Mouse (Mus musculus) kidney, embryonic 15.5 days (tissue): Measurements from ENCODE around the gene Irgc1. TPM values are rescaled to one million over a fixed set of nuclear protein-coding genes. Genes with fewer than 3 reads are reported as not detected.

Source experiments
- ATAC-seq: fragments of 200-750 bp; cut with Nextera tagmentation; replicated peaks from 2 replicates; pipeline ENCODE4 v1.8.0; 2017; ENCODE audit warnings: moderate TSS enrichment; ENCODE audit not compliant: low FRiP score
- H3K27ac ChIP-seq: fragments of 300-500 bp; sonication (generic); 2 replicates; pipeline ENCODE4 v1.5.1; 2015; ENCODE audit warnings: mild to moderate bottlenecking, inconsistent platforms
- H3K27me3 ChIP-seq: fragments of 300-500 bp; sonication (generic); 2 replicates; pipeline ENCODE4 v1.6.1; 2015; ENCODE audit warnings: inconsistent platforms
- H3K36me3 ChIP-seq: fragments of 300-500 bp; sonication (generic); 2 replicates; pipeline ENCODE4 v1.6.1; 2015; ENCODE audit warnings: inconsistent platforms
- H3K4me1 ChIP-seq: fragments of 300-500 bp; sonication (generic); 2 replicates; pipeline ENCODE4 v1.6.1; 2015; ENCODE audit warnings: inconsistent platforms
- H3K4me2 ChIP-seq: fragments of 300-500 bp; sonication (generic); 2 replicates; pipeline ENCODE4 v1.6.1; 2015; ENCODE audit warnings: moderate library complexity, mild to moderate bottlenecking, inconsistent platforms
- H3K4me3 ChIP-seq: fragments of 300-500 bp; sonication (generic); replicated peaks from 2 replicates; pipeline ENCODE4 v1.5.1; 2015; ENCODE audit warnings: mild to moderate bottlenecking, inconsistent platforms
- H3K9ac ChIP-seq: fragments of 300-500 bp; sonication (generic); 2 replicates; pipeline ENCODE4 v1.6.1; 2015; ENCODE audit warnings: mild to moderate bottlenecking, inconsistent platforms
- H3K9me3 ChIP-seq: fragments of 300-500 bp; sonication (generic); replicated peaks from 2 replicates; pipeline ENCODE4 v1.6.1; 2016; ENCODE audit warnings: inconsistent platforms
- WGBS: fragments of 180-500 bp; shearing (Covaris S2); methylation state at CpG from one replicate; pipeline ENCODE4 v1.1.7; 2015; ENCODE audit warnings: mixed read lengths; 5-methylcytosine and 5-hydroxymethylcytosine counted together
- polyA plus RNA-seq: library from polyadenylated mRNA; unstranded; fragments of >200 nt; fragmentation: Nextera tagmentation; extraction: Ambion mirVana; gene quantifications from 2 replicates; pipeline ENCODE4 v1.2.1, GENCODE M21; 2015

Gene Irgc1
- polyA plus RNA-seq, 1 experiment from 2014 or later, result not detected

DNA sequence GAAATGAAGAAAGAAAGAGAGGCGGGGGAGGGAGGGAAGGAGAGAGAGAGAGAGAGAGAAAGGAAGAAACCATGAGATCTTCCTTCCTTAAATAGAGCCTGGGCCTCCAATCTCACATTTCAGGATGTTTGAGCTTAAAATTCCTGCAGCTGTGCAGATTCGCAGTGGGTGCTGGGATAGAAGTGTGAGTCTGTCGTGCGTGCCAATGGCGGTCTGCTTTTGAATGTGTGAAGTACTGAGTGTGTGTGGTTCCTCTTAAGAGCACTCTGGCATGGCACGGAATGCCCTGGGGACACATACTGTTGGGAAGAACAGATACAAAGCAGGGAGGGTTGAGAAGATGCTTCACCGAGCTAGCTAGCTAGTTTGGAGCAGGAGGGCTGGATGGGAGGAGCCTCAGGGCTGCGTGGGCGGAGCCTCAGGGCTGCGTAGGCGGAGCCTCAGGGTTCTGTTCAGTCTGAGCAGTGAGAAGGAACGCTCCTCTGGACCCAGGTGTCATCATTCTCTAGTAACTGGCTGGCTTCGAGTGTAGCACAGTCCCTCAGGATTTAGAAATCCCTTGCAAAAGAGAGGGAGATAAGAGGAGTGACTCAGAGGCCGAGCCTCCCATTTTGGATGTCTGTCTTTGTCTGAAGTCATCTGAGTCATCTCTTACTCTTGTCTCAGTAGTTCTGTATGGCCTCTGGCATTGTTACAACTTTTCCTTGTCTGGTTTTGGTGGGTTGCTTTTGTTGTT is 3.1 kb downstream of the Irgc1 start:
- H3K36me3 ChIP-seq, result no peaks in the 10 kb centered on the region
- 59% methylated on average over 14 of the region's 14 CpGs for WGBS
- peak; percentile 41; the same call in 1 of the 2 replicates for ATAC-seq

DNA sequence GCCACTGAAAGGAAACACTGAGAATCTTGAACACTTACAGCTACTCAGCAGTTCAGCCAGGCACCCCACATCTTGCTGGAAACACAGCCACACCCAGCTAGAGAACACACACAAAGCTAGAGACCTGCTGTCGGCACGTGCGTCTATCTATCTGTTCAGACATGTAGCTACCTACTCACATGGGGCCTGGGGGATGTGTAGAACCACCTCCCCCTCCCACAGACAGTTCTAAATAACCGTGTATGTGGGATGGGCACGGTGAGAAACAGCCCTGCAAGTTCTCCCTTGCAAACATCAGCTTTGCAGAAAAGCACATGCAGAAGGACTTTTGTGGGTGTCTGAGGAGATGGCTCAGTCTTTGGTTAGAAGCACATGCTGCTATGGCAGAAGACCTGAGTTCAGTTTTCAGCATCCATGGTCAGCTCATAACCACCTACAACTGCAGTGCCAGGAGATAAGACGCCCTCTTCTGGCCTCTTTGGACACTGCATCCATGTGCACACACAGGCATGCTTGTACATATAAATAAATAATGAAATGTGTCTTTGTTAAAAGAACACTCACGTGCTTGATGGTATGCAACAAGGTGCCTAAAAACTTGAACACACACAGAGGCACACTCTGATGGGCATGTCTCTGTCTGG is 5.3 kb downstream of the Irgc1 start:
- no peaks in the 10 kb centered on the region for H3K27me3 ChIP-seq
- no peak overlapping the region for H3K9ac ChIP-seq
- 80% methylated on average over 7 of the region's 7 CpGs for WGBS
- H3K36me3 ChIP-seq, result no peaks in the 10 kb centered on the region
- no peak for ATAC-seq
- no peaks in the 10 kb centered on the region for H3K9me3 ChIP-seq
- H3K4me3 ChIP-seq, result no peak overlapping the region
- no peak overlapping the region for H3K4me2 ChIP-seq
- H3K27ac ChIP-seq, result no peak overlapping the region
- 0 out of 2 replicates have a peak, but pooled peaks cover 4% of the 10 kb centered on the region for H3K4me1 ChIP-seq

More for the DNA sequence above, 3.1 kb downstream of the Irgc1 start:
- H3K4me3 ChIP-seq, result no peak overlapping the region
- no peak overlapping the region for H3K4me2 ChIP-seq
- H3K27me3 ChIP-seq, result no peaks in the 10 kb centered on the region
- H3K9ac ChIP-seq, result no peak overlapping the region
- no peaks in the 10 kb centered on the region for H3K9me3 ChIP-seq
- peaks cover 11% of the 10 kb centered on the region; the same call in 1 of the 2 replicates for H3K4me1 ChIP-seq
- H3K27ac ChIP-seq, result no peak overlapping the region

DNA sequence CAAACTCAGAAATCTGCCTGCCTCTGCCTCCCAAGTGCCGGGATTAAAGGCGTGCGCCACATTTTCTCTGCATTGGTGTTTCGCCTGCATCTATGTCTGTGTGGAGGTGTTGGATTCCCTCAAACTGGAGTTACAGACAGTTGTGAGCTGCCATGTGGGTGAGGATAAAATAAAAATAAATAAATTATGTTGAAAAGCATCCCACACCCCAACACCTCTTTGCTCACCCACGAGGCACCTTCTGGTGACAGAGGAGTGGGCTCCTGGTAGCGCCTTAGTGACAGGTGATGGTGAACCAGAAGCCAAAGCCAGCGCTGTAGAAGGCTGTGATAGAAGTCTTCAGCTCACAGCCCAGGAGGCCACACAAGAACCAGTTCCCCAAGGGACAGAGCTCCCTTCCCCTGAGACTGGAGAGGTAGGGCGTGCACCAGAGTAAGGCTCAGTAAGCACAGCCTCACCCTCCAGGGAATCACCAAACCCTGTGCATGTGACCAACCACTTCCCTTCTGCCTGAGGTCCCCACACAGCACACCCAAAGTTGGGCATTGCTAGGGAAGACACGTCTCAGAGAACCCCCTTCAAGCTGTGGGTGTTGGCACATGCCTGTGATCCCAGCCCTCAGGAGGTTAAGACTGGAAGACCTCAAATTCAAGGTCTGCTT is 6.7 kb downstream of the Irgc1 start:
- WGBS, result 88% methylated on average over 9 of the region's 9 CpGs
- Histone ChIP-seq H3K36me3 (no peaks in the 10 kb centered on the region), H3K4me1 (0 out of 2 replicates have a peak, but pooled peaks cover 4% of the 10 kb centered on the region), H3K4me3 (no peak overlapping the region), H3K27ac (no peak overlapping the region), H3K4me2 (no peak overlapping the region), H3K9me3 (no peaks in the 10 kb centered on the region), H3K9ac (no peak overlapping the region), H3K27me3 (no peaks in the 10 kb centered on the region)
- no peak for ATAC-seq

DNA sequence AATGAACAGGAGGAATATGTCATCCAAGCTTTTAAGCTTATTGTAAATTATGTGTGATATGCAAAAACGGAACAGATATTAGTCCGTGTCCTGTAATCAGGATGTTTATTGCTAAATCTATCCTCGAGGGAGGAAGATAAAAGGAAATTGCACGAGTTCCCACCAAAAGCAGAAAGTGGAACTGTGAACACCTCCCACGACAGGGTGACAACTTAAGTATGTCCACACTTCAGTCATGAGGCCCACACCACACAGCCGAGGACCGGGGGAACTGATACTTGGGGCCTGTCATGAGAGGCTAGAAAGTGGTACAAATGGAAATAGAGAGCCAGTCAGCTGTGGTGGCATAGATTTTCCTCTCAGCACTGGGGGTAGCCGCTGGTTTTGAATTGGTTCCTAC is 9.8 kb downstream of the Irgc1 start:
- Histone ChIP-seq H3K4me2 (no peak overlapping the region), H3K27ac (no peak overlapping the region), H3K9me3 (no peaks in the 10 kb centered on the region), H3K4me1 (no peaks in the 10 kb centered on the region), H3K4me3 (no peak overlapping the region), H3K36me3 (no peaks in the 10 kb centered on the region), H3K9ac (no peak overlapping the region), H3K27me3 (no peaks in the 10 kb centered on the region)
- no peak for ATAC-seq
- WGBS, result 52% methylated on average over 8 of the region's 8 CpGs

DNA sequence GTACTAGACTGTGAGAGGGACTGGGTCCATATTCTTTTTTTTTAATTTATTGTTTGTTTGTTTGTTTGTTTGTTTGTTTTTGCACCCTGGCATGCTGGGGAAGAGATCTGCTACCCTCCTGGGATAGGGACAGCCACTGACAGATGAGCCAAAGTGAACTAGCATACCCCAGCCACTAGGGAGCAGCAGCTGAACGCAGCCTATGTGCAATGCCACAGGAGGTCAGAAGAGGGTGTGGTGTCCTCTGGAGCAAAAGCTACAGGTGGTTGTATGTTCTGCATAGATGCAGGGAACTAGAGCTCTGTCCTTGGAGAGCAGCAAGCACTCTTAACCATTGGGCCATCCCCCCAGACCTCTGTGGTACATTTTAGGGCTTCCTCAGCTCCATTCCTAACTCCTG is 10.3 kb downstream of the Irgc1 start:
- H3K27me3 ChIP-seq, result no peaks in the 10 kb centered on the region
- no peak overlapping the region for H3K9ac ChIP-seq
- no peak overlapping the region for H3K4me2 ChIP-seq
- no peaks in the 10 kb centered on the region for H3K4me1 ChIP-seq
- no peaks in the 10 kb centered on the region for H3K9me3 ChIP-seq
- no peak overlapping the region for H3K27ac ChIP-seq
- WGBS, result 11% methylated on average over 1 of the region's 1 CpGs
- no peak overlapping the region for H3K4me3 ChIP-seq
- no peaks in the 10 kb centered on the region for H3K36me3 ChIP-seq
- no peak for ATAC-seq

DNA sequence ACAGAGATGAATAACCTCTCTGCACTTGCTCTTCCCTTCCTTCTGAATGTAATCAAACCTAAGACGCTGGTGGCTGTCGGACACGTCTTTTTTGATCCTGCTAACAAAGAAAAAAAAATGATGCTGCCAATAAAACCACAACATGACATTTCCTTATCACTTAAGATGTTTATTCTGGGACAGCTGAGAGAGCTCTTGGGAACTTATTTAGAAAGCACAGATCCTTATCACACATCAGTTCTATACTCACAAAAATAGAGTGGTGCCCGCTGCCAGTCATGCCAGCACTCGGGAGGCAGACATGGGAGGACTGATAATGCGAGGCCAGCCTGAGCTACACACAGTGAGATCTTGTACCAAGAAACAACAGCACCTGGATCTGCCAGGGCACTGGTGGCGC is 12.2 kb downstream of the Irgc1 start:
- Histone ChIP-seq H3K27ac (no peak overlapping the region), H3K9me3 (no peaks in the 10 kb centered on the region), H3K4me2 (no peak overlapping the region), H3K4me3 (no peak overlapping the region), H3K4me1 (no peaks in the 10 kb centered on the region), H3K9ac (no peak overlapping the region), H3K27me3 (no peaks in the 10 kb centered on the region), H3K36me3 (no peaks in the 10 kb centered on the region)
- no peak for ATAC-seq
- WGBS, result 78% methylated on average over 7 of the region's 7 CpGs

DNA sequence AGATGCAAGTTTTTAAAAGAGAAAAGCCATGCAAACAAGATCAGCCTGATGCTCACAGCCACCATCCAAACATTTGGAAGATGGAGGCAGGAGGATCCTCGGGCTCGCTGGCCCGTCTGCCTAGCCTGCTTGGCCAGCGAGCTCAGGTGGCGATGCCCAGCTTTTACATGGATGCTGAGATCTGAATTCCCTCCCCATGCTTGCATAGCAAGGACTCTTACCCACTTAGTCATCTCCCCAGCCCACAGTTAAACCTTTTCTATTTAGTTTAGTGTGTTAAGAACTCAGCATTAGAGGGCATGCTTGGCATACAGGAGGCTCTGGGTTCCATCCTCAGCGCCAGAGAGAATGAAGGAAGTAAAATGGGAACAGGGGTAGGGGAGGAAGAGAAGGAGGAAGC is 12.9 kb downstream of the Irgc1 start:
- ATAC-seq, result no peak
- WGBS, result 87% methylated on average over 6 of the region's 6 CpGs
- H3K9ac ChIP-seq, result no peak overlapping the region
- H3K9me3 ChIP-seq, result no peaks in the 10 kb centered on the region
- no peak overlapping the region for H3K4me2 ChIP-seq
- no peak overlapping the region for H3K4me3 ChIP-seq
- H3K27me3 ChIP-seq, result no peaks in the 10 kb centered on the region
- H3K4me1 ChIP-seq, result no peaks in the 10 kb centered on the region
- no peaks in the 10 kb centered on the region for H3K36me3 ChIP-seq
- no peak overlapping the region for H3K27ac ChIP-seq

DNA sequence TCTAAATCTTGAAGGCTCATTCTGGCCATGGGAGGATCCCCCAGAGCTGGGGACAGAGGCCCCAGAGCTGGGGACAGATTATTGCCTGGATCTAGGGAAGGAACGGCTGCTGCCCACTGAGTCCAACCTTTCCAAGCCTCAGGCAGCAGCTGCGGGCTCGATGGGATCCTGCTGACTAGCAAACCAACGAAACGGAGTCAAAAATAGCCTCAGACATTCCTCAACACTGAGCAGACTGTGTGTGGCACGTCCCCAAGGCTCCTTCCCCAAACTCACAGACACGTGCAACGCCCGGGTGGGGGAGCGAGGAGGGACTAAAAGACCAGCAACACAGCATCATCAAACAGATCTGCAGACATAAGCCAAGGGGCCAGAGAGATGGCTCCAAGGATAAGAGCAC is 14.1 kb downstream of the Irgc1 start:
- Histone ChIP-seq H3K4me3 (no peak overlapping the region), H3K36me3 (no peaks in the 10 kb centered on the region), H3K27ac (no peak overlapping the region), H3K27me3 (peaks cover 8% of the 10 kb centered on the region; the same call in 1 of the 2 replicates), H3K4me2 (no peak overlapping the region), H3K4me1 (no peaks in the 10 kb centered on the region), H3K9ac (no peak overlapping the region), H3K9me3 (no peaks in the 10 kb centered on the region)
- 74% methylated on average over 10 of the region's 10 CpGs for WGBS
- ATAC-seq, result no peak

DNA sequence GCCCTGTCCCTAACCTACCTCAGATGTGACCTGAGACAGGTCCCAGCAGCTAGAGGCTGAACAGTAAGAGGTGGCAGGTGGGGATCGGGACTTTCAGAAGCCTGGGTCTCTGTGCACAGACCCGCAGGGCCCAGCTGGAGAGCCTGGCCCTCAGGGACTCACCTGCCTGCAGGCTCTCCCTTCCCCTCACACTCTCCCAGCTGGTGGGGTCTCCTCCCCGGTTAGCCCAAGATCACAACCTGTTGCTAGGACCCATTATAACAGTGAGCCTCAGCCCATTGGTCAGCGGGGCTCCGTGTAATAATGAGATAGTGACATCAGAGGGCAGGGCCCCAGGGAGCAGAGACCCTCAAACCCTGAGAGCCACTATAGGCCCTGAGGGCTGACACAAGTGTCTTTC is 16.8 kb downstream of the Irgc1 start:
- H3K4me3 ChIP-seq, result no peak overlapping the region
- H3K27me3 ChIP-seq, result peaks cover 19% of the 10 kb centered on the region; the same call in 1 of the 2 replicates
- no peak overlapping the region for H3K4me2 ChIP-seq
- WGBS, result 80% methylated on average over 5 of the region's 5 CpGs
- no peak for ATAC-seq
- H3K9me3 ChIP-seq, result no peaks in the 10 kb centered on the region
- no peaks in the 10 kb centered on the region for H3K4me1 ChIP-seq
- no peaks in the 10 kb centered on the region for H3K36me3 ChIP-seq
- no peak overlapping the region for H3K27ac ChIP-seq
- H3K9ac ChIP-seq, result no peak overlapping the region

DNA sequence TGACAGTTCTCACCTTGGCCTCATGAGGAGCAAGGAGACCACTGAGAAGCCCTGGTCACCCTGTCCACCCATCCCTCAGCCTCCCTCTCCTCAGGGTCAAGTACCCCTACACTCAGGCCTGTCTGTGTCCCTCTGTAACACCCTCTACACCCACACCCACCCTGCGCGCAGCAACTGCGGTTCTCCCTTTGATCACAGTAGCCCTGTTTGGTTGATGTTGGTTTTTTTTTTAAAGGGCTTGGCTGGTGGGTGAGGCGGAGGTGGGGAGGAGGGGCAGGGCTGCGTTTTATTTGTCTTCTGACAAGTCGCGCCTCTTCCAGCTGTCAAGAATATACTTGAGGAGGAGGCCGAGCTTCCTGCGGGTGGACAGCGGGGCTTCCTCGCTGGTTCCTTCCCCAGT is 20.4 kb downstream of the Irgc1 start:
- Histone ChIP-seq H3K9ac (no peak overlapping the region), H3K27ac (no peak overlapping the region), H3K4me3 (no peak overlapping the region), H3K36me3 (no peaks in the 10 kb centered on the region), H3K4me2 (no peak overlapping the region), H3K9me3 (no peaks in the 10 kb centered on the region), H3K4me1 (0 out of 2 replicates have a peak, but pooled peaks cover 2% of the 10 kb centered on the region), H3K27me3 (peaks cover 19% of the 10 kb centered on the region; the same call in 1 of the 2 replicates)
- ATAC-seq, result no peak
- 53% methylated on average over 11 of the region's 11 CpGs for WGBS

DNA sequence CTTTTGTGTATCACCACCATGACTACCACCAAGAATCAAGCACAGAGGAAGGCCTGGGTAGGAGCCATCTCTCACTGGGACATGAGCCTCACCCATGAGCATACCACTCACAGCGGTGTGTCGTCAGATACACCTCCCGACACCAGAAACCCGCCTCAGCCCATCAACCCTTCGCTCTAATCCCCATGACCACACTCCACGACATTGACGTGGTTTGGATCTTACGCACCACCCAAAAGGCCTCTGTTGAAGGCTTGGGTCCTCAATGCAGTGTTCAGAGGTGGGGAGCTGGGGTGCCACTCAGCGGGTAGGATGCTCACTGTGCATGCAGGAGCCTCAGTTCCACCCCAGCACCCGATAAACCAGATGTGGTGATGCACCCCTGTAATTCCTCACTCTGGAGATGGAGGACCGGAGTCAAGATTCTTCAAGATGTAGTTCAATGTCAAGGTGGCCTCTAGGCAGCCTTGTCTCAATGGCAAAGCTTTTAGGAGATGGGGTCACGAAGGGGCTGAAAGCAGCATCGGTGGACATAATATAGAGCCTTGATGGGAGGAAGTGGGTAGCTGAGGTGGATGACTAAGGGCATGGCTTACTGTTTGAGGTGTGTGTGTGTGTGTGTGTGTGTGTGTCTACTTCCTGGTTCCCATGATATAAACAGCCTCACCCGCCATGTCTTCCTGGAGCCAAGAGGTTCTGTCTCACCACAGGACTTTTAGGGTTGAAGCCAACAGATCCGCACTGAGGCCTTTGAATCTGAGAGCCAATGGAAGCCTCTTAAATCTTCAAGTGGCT is 21.3 kb downstream of the Irgc1 start:
- H3K27me3 ChIP-seq, result peaks cover 19% of the 10 kb centered on the region; the same call in 1 of the 2 replicates
- no peaks in the 10 kb centered on the region for H3K9me3 ChIP-seq
- no peaks in the 10 kb centered on the region for H3K36me3 ChIP-seq
- WGBS, result 93% methylated on average over 15 of the region's 15 CpGs
- ATAC-seq, result no peak
- H3K4me3 ChIP-seq, result no peak overlapping the region
- no peak overlapping the region for H3K4me2 ChIP-seq
- H3K27ac ChIP-seq, result no peak overlapping the region
- 0 out of 2 replicates have a peak, but pooled peaks cover 2% of the 10 kb centered on the region for H3K4me1 ChIP-seq
- no peak overlapping the region for H3K9ac ChIP-seq
